Mouse (Mus musculus): ENCODE measurements around the gene Gart. TPM values are rescaled to one million over a fixed set of nuclear protein-coding genes. Genes with fewer than 3 reads are reported as not detected.

The Gart gene
- polyA plus RNA-seq (2012; ENCODE audit: low replicate concordance) = 76.5 and 127 TPM in 2 replicates

GRCm38 (mm10) chr16:91646681-91647419, at the start of gene Gart:
TSS of gene Gart (minus strand) at chr16:91646952.

DNA sequence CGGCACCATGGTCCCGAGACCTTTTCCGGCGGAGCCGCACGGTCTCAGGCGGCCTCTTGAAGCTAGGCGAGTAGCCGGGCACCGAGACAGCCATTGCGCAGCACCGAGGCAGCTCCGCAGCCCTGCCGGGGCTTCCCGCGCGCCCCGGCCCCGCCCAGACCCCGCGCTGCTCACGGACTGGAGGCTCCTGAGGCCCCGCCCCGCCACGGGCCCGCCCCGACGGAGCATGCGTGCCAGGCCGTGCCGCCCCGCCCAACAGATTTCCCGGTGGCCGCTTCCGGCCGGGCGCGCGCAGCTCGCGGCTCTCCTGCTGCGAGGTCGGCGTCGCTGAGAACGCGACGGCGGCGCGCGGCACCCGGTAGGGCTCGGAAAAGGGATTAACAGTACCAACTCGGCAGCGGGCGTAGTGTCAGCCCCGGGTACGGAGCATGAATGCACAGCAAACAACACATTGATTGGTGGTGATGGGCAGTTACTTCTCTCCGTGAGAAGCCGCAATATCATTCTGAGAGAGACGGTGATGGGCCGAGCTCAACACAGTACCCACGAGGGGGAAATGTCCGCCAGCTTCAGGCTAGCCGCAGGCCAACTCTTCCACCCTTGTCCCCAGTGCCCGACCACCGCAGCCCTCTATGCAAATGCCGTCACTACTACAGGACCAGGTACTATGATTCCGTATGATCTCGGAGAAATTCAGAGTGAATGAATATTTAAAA, 42.0 kb upstream of the Gart start, which contains the start of gene Donson:
Gene Donson, minus strand, starts transcription at position 152 of the 716 bp plus-strand sequence.

GRCm38 (mm10) chr16:91647461-91648219, 888 bp upstream of the Gart start, which contains the start of gene Son:
TSS of gene Son (plus strand) at chr16:91647506.

GRCm38 (mm10) chr16:91618511-91619501, 27.9 kb downstream of the Gart start, which contains the start of gene Dnajc28:
TSS of gene Dnajc28 (minus strand) at chr16:91619026.

GRCm38 (mm10) chr16:91597672-91598010, 49.1 kb downstream of the Gart start, which contains the start of gene Tmem50b:
TSS of gene Tmem50b (minus strand) at chr16:91597800.

Other genes starting within 250 kb of the Gart start
- 34.3 and 38.9 TPM in 2 replicates for gene Il10rb, start 240.8 kb downstream of the Gart start, polyA plus RNA-seq (2012; ENCODE audit: low replicate concordance)
- gene Ifnar1, start 161.7 kb downstream of the Gart start, polyA plus RNA-seq (2012; ENCODE audit: low replicate concordance) = 24.0 and 33.7 TPM in 2 replicates
- 28.8 and 98.8 TPM in 2 replicates for gene Ifngr2, start 99.9 kb downstream of the Gart start, polyA plus RNA-seq (2012; ENCODE audit: low replicate concordance)
- 4.2 and 6.8 TPM in 2 replicates for gene Tmem50b, start 49.2 kb downstream of the Gart start, polyA plus RNA-seq (2012; ENCODE audit: low replicate concordance)
- 1.1 and 1.7 TPM in 2 replicates for gene Dnajc28, start 27.9 kb downstream of the Gart start, polyA plus RNA-seq (2012; ENCODE audit: low replicate concordance)
- gene Son, start 554 bp upstream of the Gart start, polyA plus RNA-seq (2012; ENCODE audit: low replicate concordance) = 56.1 and 84.0 TPM in 2 replicates
- gene Donson, start 41.8 kb upstream of the Gart start, polyA plus RNA-seq (2012; ENCODE audit: low replicate concordance) = 25.3 and 66.5 TPM in 2 replicates
- gene Cryzl1, start 82.0 kb upstream of the Gart start, polyA plus RNA-seq (2012; ENCODE audit: low replicate concordance) = 1.2 and 4.7 TPM in 2 replicates
- 38.3 and 39.5 TPM in 2 replicates for gene Itsn1, start 82.3 kb upstream of the Gart start, polyA plus RNA-seq (2012; ENCODE audit: low replicate concordance)

All from hematopoietic multipotent progenitor cell, adult 10-12 weeks (in vitro differentiated cells).